Mouse (Mus musculus) limb, embryonic 13.5 days (tissue): ENCODE measurements around the gene Poldip3. TPM values are rescaled to one million over a fixed set of nuclear protein-coding genes. Genes with fewer than 3 reads are reported as not detected.
A peak's percentile ranks its signal among the peaks of the same experiment; 100 is the strongest.

Experiments used
- ATAC-seq: fragments of 200-750 bp; cut with Nextera tagmentation; 2 replicates; pipeline ENCODE4 v1.8.0; 2017; ENCODE audit warnings: low read depth, moderate number of reproducible peaks, moderate TSS enrichment; ENCODE audit not compliant: low FRiP score
- H3K27ac ChIP-seq: fragments of 300-500 bp; sonication (generic); 2 replicates; pipeline ENCODE4 v1.5.1; 2015; ENCODE audit warnings: inconsistent platforms, mild to moderate bottlenecking, moderate library complexity
- H3K27me3 ChIP-seq: fragments of 300-500 bp; sonication (generic); 2 replicates; pipeline ENCODE4 v1.6.1; 2015; ENCODE audit warnings: mild to moderate bottlenecking, inconsistent platforms
- H3K36me3 ChIP-seq: fragments of 300-500 bp; sonication (generic); 2 replicates; pipeline ENCODE4 v1.6.1; 2015; ENCODE audit warnings: inconsistent platforms, mild to moderate bottlenecking, moderate library complexity
- H3K4me1 ChIP-seq: fragments of 300-500 bp; sonication (generic); 2 replicates; pipeline ENCODE4 v1.6.1; 2015; ENCODE audit warnings: inconsistent platforms
- H3K4me2 ChIP-seq: fragments of 300-500 bp; sonication (generic); replicated peaks from 2 replicates; pipeline ENCODE4 v1.6.1; 2015; ENCODE audit warnings: inconsistent platforms, mild to moderate bottlenecking, moderate library complexity
- H3K4me3 ChIP-seq: fragments of 300-500 bp; sonication (generic); 2 replicates; pipeline ENCODE4 v1.5.1; 2015; ENCODE audit warnings: moderate library complexity, mild to moderate bottlenecking, inconsistent platforms
- H3K9ac ChIP-seq: fragments of 300-500 bp; sonication (generic); 2 replicates; pipeline ENCODE4 v1.6.1; 2015; ENCODE audit warnings: mild to moderate bottlenecking, inconsistent platforms
- H3K9me3 ChIP-seq: fragments of 300-500 bp; sonication (generic); 2 replicates; pipeline ENCODE4 v1.6.1; 2016; ENCODE audit warnings: inconsistent platforms
- WGBS: fragments of 180-500 bp; shearing (Covaris S2); methylation state at CpG from one replicate; pipeline ENCODE4 v1.1.7; 2015; 5-methylcytosine and 5-hydroxymethylcytosine counted together
- polyA plus RNA-seq: library from polyadenylated mRNA; unstranded; fragments of >200 nt; fragmentation: Nextera tagmentation; extraction: Ambion mirVana; gene quantifications from 2 replicates; pipeline ENCODE4 v1.2.1, GENCODE M21; 2015

The Poldip3 gene
- polyA plus RNA-seq, 1 experiment from 2014 or later, result 165 TPM

- Histone ChIP-seq H3K9me3 (no peaks in the 10 kb centered on the region), H3K27ac (no peak overlapping the region), H3K4me3 (no peak overlapping the region), H3K36me3 (peaks cover 72% of the 10 kb centered on the region), H3K4me1 (no peaks in the 10 kb centered on the region), H3K27me3 (no peaks in the 10 kb centered on the region), H3K9ac (no peak overlapping the region), H3K4me2 (no peak overlapping the region)
- 69% methylated on average over 10 of the region's 10 CpGs for WGBS
- no peak for ATAC-seq
Measured at GRCm38 (mm10) chr15:83161062-83161748, 12.0 kb upstream of the Poldip3 start.

GRCm38 (mm10) chr15:83160561-83160960, 11.4 kb upstream of the Poldip3 start:
- Histone ChIP-seq H3K9me3 (no peaks in the 10 kb centered on the region), H3K9ac (no peak overlapping the region), H3K4me2 (no peak overlapping the region), H3K27ac (no peak overlapping the region), H3K36me3 (peaks cover 70% of the 10 kb centered on the region), H3K4me1 (no peaks in the 10 kb centered on the region), H3K4me3 (no peak overlapping the region), H3K27me3 (no peaks in the 10 kb centered on the region)
- ATAC-seq, result no peak
- 88% methylated on average over 4 of the region's 4 CpGs for WGBS

- no peak for ATAC-seq
- Histone ChIP-seq H3K4me3 (no peak overlapping the region), H3K4me1 (no peaks in the 10 kb centered on the region), H3K9ac (no peak overlapping the region), H3K36me3 (peaks cover 66% of the 10 kb centered on the region), H3K9me3 (no peaks in the 10 kb centered on the region), H3K4me2 (no peak overlapping the region), H3K27me3 (no peaks in the 10 kb centered on the region), H3K27ac (no peak overlapping the region)
- 97% methylated on average over 9 of the region's 9 CpGs for WGBS
Measured at GRCm38 (mm10) chr15:83159823-83160222, 10.6 kb upstream of the Poldip3 start.

GRCm38 (mm10) chr15:83158587-83159160, 9.5 kb upstream of the Poldip3 start:
- Histone ChIP-seq H3K4me1 (no peaks in the 10 kb centered on the region), H3K9ac (no peak overlapping the region), H3K27me3 (no peaks in the 10 kb centered on the region), H3K36me3 (peaks cover 71% of the 10 kb centered on the region), H3K27ac (no peak overlapping the region), H3K4me3 (no peak overlapping the region), H3K9me3 (no peaks in the 10 kb centered on the region), H3K4me2 (no peak overlapping the region)
- ATAC-seq, result no peak
- WGBS, result 86% methylated on average over 7 of the region's 7 CpGs

GRCm38 (mm10) chr15:83157667-83158064, 8.5 kb upstream of the Poldip3 start:
- H3K4me1 ChIP-seq, result no peaks in the 10 kb centered on the region
- H3K4me2 ChIP-seq, result no peak overlapping the region
- no peak for ATAC-seq
- no peaks in the 10 kb centered on the region for H3K27me3 ChIP-seq
- H3K9ac ChIP-seq, result no peak overlapping the region
- H3K27ac ChIP-seq, result no peak overlapping the region
- no peak overlapping the region for H3K4me3 ChIP-seq
- H3K36me3 ChIP-seq, result peaks cover 72% of the 10 kb centered on the region
- WGBS, result 93% methylated on average over 6 of the region's 6 CpGs
- H3K9me3 ChIP-seq, result no peaks in the 10 kb centered on the region

- H3K4me3 ChIP-seq, result no peak overlapping the region
- ATAC-seq, result no peak
- WGBS, result 80% methylated on average over 11 of the region's 11 CpGs
- no peak overlapping the region for H3K9ac ChIP-seq
- peaks cover 67% of the 10 kb centered on the region for H3K36me3 ChIP-seq
- H3K27me3 ChIP-seq, result no peaks in the 10 kb centered on the region
- no peaks in the 10 kb centered on the region for H3K9me3 ChIP-seq
- no peak overlapping the region for H3K4me2 ChIP-seq
- H3K27ac ChIP-seq, result no peak overlapping the region
- H3K4me1 ChIP-seq, result no peaks in the 10 kb centered on the region
Measured at GRCm38 (mm10) chr15:83156929-83157666, 7.9 kb upstream of the Poldip3 start.

GRCm38 (mm10) chr15:83155672-83156419, 6.7 kb upstream of the Poldip3 start:
- Histone ChIP-seq H3K9me3 (no peaks in the 10 kb centered on the region), H3K27me3 (no peaks in the 10 kb centered on the region), H3K4me3 (no peak overlapping the region), H3K36me3 (peaks cover 54% of the 10 kb centered on the region), H3K27ac (no peak overlapping the region), H3K4me2 (no peak overlapping the region), H3K4me1 (no peaks in the 10 kb centered on the region), H3K9ac (0 out of 2 replicates have a peak overlapping the region, but pooled peaks have one; percentile 39)
- no peak for ATAC-seq
- WGBS, result 69% methylated on average over 6 of the region's 6 CpGs

- no peak overlapping the region for H3K4me3 ChIP-seq
- 94% methylated on average over 7 of the region's 7 CpGs for WGBS
- no peak for ATAC-seq
- H3K27me3 ChIP-seq, result no peaks in the 10 kb centered on the region
- 0 out of 2 replicates have a peak, but pooled peaks cover 5% of the 10 kb centered on the region for H3K4me1 ChIP-seq
- H3K27ac ChIP-seq, result no peak overlapping the region
- peaks cover 39% of the 10 kb centered on the region for H3K36me3 ChIP-seq
- no peak overlapping the region for H3K9ac ChIP-seq
- no peak overlapping the region for H3K4me2 ChIP-seq
- H3K9me3 ChIP-seq, result no peaks in the 10 kb centered on the region
Measured at GRCm38 (mm10) chr15:83154309-83154708, 5.1 kb upstream of the Poldip3 start.

GRCm38 (mm10) chr15:83150694-83151093, 1.5 kb upstream of the Poldip3 start:
- no peak for ATAC-seq
- Histone ChIP-seq H3K9ac (no peak overlapping the region), H3K4me3 (no peak overlapping the region), H3K36me3 (peaks cover 29% of the 10 kb centered on the region), H3K27me3 (no peaks in the 10 kb centered on the region), H3K4me2 (no peak overlapping the region), H3K27ac (no peak overlapping the region; the same call in 1 of the 2 replicates), H3K9me3 (no peaks in the 10 kb centered on the region), H3K4me1 (peaks cover 14% of the 10 kb centered on the region)
- 89% methylated on average over 4 of the region's 4 CpGs for WGBS

GRCm38 (mm10) chr15:83150073-83150442, 874 bp upstream of the Poldip3 start:
- H3K27me3 ChIP-seq, result no peaks in the 10 kb centered on the region
- H3K4me2 ChIP-seq, result peak overlapping the region; percentile 52
- H3K4me3 ChIP-seq, result peak overlapping the region; percentile 92
- peaks cover 35% of the 10 kb centered on the region for H3K36me3 ChIP-seq
- WGBS, result 14% methylated on average over 3 of the region's 3 CpGs
- no peak overlapping the region for H3K9ac ChIP-seq
- peak overlapping the region; percentile 98 for H3K27ac ChIP-seq
- no peak for ATAC-seq
- H3K4me1 ChIP-seq, result peaks cover 14% of the 10 kb centered on the region
- no peaks in the 10 kb centered on the region for H3K9me3 ChIP-seq

GRCm38 (mm10) chr15:83148801-83149195, 386 bp downstream of the Poldip3 start:
- H3K9ac ChIP-seq, result peak overlapping the region; percentile 97
- H3K27ac ChIP-seq, result peak overlapping the region; percentile 98
- peaks cover 14% of the 10 kb centered on the region for H3K4me1 ChIP-seq
- no peaks in the 10 kb centered on the region for H3K9me3 ChIP-seq
- peak overlapping the region; percentile 95 for H3K4me2 ChIP-seq
- H3K36me3 ChIP-seq, result peaks cover 41% of the 10 kb centered on the region
- peak; percentile 76 for ATAC-seq
- under 1% methylated on average over 39 of the region's 41 CpGs for WGBS
- peak overlapping the region; percentile 92 for H3K4me3 ChIP-seq
- no peaks in the 10 kb centered on the region for H3K27me3 ChIP-seq

GRCm38 (mm10) chr15:83148395-83148794, 789 bp downstream of the Poldip3 start:
- ATAC-seq, result no peak
- Histone ChIP-seq H3K4me2 (peak overlapping the region; percentile 95), H3K36me3 (peaks cover 37% of the 10 kb centered on the region), H3K27ac (peak overlapping the region; percentile 98), H3K4me1 (peaks cover 14% of the 10 kb centered on the region), H3K27me3 (no peaks in the 10 kb centered on the region), H3K9me3 (no peaks in the 10 kb centered on the region), H3K9ac (peak overlapping the region; percentile 97), H3K4me3 (peak overlapping the region; percentile 92)
- WGBS, result 4% methylated on average over 21 of the region's 21 CpGs
